Mouse (Mus musculus): ENCODE data around the gene Ccdc149. TPM values are rescaled to one million over a fixed set of nuclear protein-coding genes. Genes with fewer than 3 reads are reported as not detected.

Ccdc149 gene
- total RNA-seq, 2 experiments from 2014 or later: 5.3 to 6.9 TPM

GRCm38 (mm10) chr5:52350451-52350850 lies 120.9 kb downstream of the Ccdc149 start:
- intact Hi-C loops (cut with DNase I): no loop called here
- no peak for DNase-seq

GRCm38 (mm10) chr5:52346890-52347289 lies 124.4 kb downstream of the Ccdc149 start:
- no peak for DNase-seq
- intact Hi-C loops (cut with DNase I): no loop called here

- DNase-seq: no peak
- intact Hi-C loops (cut with DNase I): no loop called here
Observed at GRCm38 (mm10) chr5:52339134-52339533, 132.2 kb downstream of the Ccdc149 start.

- DNase-seq: no peak
- intact Hi-C loops (cut with DNase I): no loop called here
Observed at GRCm38 (mm10) chr5:52335590-52335989, 135.7 kb downstream of the Ccdc149 start.

GRCm38 (mm10) chr5:52332120-52332519 lies 139.2 kb downstream of the Ccdc149 start:
- no peak for DNase-seq

More at GRCm38 (mm10) chr5:52332120-52332519, 139.2 kb downstream of the Ccdc149 start:
- intact Hi-C loops (cut with DNase I): loop anchor here (2.0 kb wide), 1 partner anchor 29 kb away; no protein-coding TSS in a partner anchor

Other genes starting within 250 kb of the Ccdc149 start
- 10 to 100 TPM in 1 of 2 experiments, 1 to 10 TPM in 1; 9.6 to 13.6 TPM for gene Sod3, start 107.7 kb downstream of the Ccdc149 start, total RNA-seq (2021)
- gene Lgi2, start 94.9 kb upstream of the Ccdc149 start, total RNA-seq (2021): 1 to 10 TPM in 1 of 2 experiments, under 1 TPM in 1; 0.93 to 1.0 TPM
- 1 to 10 TPM; 6.9 to 8.0 TPM for gene Sepsecs, start 198.2 kb upstream of the Ccdc149 start, total RNA-seq (2021)

Measured in heart, postnatal 14 days (tissue).